Mouse (Mus musculus) midbrain, embryonic 14.5 days (tissue): ENCODE measurements around the gene Eef1akmt1. TPM values are rescaled to one million over a fixed set of nuclear protein-coding genes. Genes with fewer than 3 reads are reported as not detected.

Source experiments
- ATAC-seq: fragments of 200-750 bp; cut with Nextera tagmentation; 2 replicates; pipeline ENCODE4 v1.8.0; 2017; ENCODE audit warnings: moderate number of reproducible peaks, moderate library complexity; ENCODE audit not compliant: low FRiP score, low TSS enrichment
- DNase-seq: peaks from one replicate; pipeline ENCODE4 v3.0.0-alpha.2; 2015
- H3K27ac ChIP-seq: fragments of 300-500 bp; sonication (generic); replicated peaks from 2 replicates; pipeline ENCODE4 v1.5.1; 2014; ENCODE audit warnings: mild to moderate bottlenecking, low read depth, low read length, moderate library complexity
- H3K27me3 ChIP-seq: fragments of 300-500 bp; sonication (generic); 2 replicates; pipeline ENCODE4 v1.6.1; 2014; ENCODE audit warnings: low read length, control low read depth, mixed read lengths; ENCODE audit not compliant: control insufficient read depth, insufficient read depth
- H3K36me3 ChIP-seq: fragments of 300-500 bp; sonication (generic); 2 replicates; pipeline ENCODE4 v1.6.1; 2014; ENCODE audit warnings: low read length, control low read depth; ENCODE audit not compliant: control insufficient read depth, insufficient read depth
- H3K4me1 ChIP-seq: fragments of 300-500 bp; sonication (generic); 2 replicates; pipeline ENCODE4 v1.6.1; 2014; ENCODE audit warnings: mild to moderate bottlenecking, antibody characterized with exemption, low read length, control low read depth; ENCODE audit not compliant: control insufficient read depth, insufficient read depth
- H3K4me2 ChIP-seq: fragments of 300-500 bp; sonication (generic); 2 replicates; pipeline ENCODE4 v1.6.1; 2014; ENCODE audit warnings: mild to moderate bottlenecking, low read length, moderate library complexity
- H3K4me3 ChIP-seq: fragments of 300-500 bp; sonication (generic); replicated peaks from 2 replicates; pipeline ENCODE4 v1.5.1; 2014; ENCODE audit warnings: low read depth, low read length
- H3K9ac ChIP-seq: fragments of 300-500 bp; sonication (generic); replicated peaks from 2 replicates; pipeline ENCODE4 v1.6.1; 2014; ENCODE audit warnings: mild to moderate bottlenecking, low read length, moderate library complexity
- H3K9me3 ChIP-seq: fragments of 300-500 bp; sonication (generic); 2 replicates; pipeline ENCODE4 v1.6.1; 2016; ENCODE audit warnings: low read length, control low read depth, mixed read lengths; ENCODE audit not compliant: control insufficient read depth
- WGBS: fragments of 180-500 bp; shearing (Covaris S2); extraction: QIAGEN DNeasy Blood & Tissue Kit; methylation state at CpG from one replicate; pipeline ENCODE4 v1.1.7; 2014; 5-methylcytosine and 5-hydroxymethylcytosine counted together
- polyA plus RNA-seq: library from polyadenylated mRNA; unstranded; fragments of >200 nt; fragmentation: Nextera tagmentation; extraction: Ambion mirVana; gene quantifications from 2 replicates; pipeline ENCODE4 v1.2.1, GENCODE M21; 2014

Eef1akmt1 gene
- polyA plus RNA-seq, 1 experiment from 2014 or later, result 101 TPM

DNA sequence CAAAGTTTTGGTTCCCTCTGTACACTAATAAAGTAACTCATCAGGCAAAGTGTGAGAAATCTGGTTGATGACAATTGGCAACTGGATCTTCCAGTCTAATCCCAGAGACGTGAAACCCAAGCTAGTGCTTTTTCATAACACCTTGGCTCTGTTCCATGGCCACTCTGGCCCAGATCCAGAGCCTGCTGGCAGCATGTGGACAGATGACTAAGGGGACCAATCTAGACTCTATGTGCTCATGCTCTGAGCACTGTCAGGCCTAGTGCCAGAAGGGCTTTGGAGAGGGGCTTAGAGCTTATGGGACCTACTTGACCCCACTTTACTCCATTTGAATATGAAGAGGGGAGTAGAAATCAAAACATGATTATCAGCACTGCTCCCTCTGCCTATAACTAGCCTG is 36.1 kb upstream of the Eef1akmt1 start:
- DNase-seq (peak; percentile 86), ATAC-seq (peak; percentile 77; the same call in 1 of the 2 replicates)
- peaks cover 9% of the 10 kb centered on the region; the same call in 1 of the 2 replicates for H3K4me1 ChIP-seq
- no peaks in the 10 kb centered on the region for H3K9me3 ChIP-seq
- H3K4me3 ChIP-seq, result no peak overlapping the region
- H3K27ac ChIP-seq, result no peak overlapping the region
- peaks cover 23% of the 10 kb centered on the region for H3K36me3 ChIP-seq
- no peaks in the 10 kb centered on the region for H3K27me3 ChIP-seq
- WGBS, result 48% methylated on average over 1 of the region's 1 CpGs
- H3K4me2 ChIP-seq, result no peak overlapping the region
- H3K9ac ChIP-seq, result no peak overlapping the region

DNA sequence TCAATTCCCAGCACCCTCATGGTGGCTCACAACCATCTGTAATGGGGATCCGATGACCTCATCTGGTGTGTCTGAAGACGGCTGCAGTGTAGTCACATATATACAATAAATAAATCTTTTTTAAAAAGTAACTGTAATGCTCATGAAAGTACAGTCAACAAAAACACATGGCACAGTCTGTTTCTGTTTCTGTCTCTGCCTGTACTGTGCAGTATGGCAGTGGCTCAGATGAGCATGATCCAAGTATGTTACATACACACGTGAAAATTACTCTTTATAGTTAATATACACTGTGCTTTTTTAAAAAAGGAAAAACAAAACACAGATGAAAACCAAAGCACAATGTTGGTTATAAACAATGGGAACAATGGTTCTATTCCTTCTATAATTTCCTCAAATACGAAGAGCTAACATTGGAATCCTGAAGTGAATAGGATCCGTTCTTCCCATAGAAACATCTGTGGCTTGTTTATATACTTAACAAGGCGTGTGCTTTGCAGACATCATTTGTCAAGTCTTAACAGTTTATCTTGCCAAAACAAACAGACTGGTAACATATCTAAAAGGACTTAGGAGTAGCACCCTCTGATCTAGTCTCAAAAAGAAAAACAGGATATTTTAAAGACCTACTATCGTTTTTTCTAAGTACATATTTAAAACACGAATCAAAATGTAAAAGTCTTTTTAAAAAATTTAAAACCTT is 35.4 kb upstream of the Eef1akmt1 start:
- Histone ChIP-seq H3K9ac (no peak overlapping the region), H3K4me2 (no peak overlapping the region), H3K36me3 (peaks cover 28% of the 10 kb centered on the region), H3K27me3 (no peaks in the 10 kb centered on the region), H3K27ac (no peak overlapping the region), H3K4me3 (no peak overlapping the region), H3K9me3 (no peaks in the 10 kb centered on the region), H3K4me1 (peaks cover 9% of the 10 kb centered on the region; the same call in 1 of the 2 replicates)
- DNase-seq, result no peak
- 84% methylated on average over 8 of the region's 8 CpGs for WGBS
- ATAC-seq, result no peak

DNA sequence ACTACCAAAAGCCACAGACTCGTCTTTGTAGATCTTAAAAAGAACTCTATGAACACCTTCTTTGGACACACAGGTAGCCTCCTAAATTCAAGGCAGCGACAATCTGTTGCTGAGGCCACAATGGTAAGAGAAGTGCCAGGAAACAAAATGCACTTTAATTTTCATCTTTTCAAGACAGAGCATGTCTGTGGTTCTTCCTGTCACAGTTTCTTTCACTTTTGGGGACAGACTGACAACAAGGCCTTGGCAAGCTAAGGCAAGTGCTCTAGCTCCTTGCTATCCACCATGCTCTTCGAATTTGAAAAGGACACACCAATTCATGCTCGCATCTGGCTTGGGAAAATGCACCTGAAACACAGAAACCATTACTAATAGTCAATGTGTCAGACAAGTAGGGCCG is 21.9 kb upstream of the Eef1akmt1 start:
- H3K4me2 ChIP-seq, result no peak overlapping the region
- ATAC-seq (no peak), DNase-seq (no peak)
- H3K4me3 ChIP-seq, result no peak overlapping the region
- H3K9ac ChIP-seq, result no peak overlapping the region
- peaks cover 62% of the 10 kb centered on the region for H3K36me3 ChIP-seq
- WGBS, result 98% methylated on average over 5 of the region's 5 CpGs
- H3K27me3 ChIP-seq, result no peaks in the 10 kb centered on the region
- no peaks in the 10 kb centered on the region for H3K9me3 ChIP-seq
- H3K27ac ChIP-seq, result no peak overlapping the region
- no peaks in the 10 kb centered on the region for H3K4me1 ChIP-seq

GRCm38 (mm10) chr14:57591830-57592229 is 20.4 kb upstream of the Eef1akmt1 start:
- Histone ChIP-seq H3K9me3 (no peaks in the 10 kb centered on the region), H3K4me3 (no peak overlapping the region), H3K36me3 (peaks cover 64% of the 10 kb centered on the region), H3K27ac (no peak overlapping the region), H3K4me2 (no peak overlapping the region), H3K27me3 (no peaks in the 10 kb centered on the region), H3K9ac (no peak overlapping the region), H3K4me1 (no peaks in the 10 kb centered on the region)
- 98% methylated on average over 3 of the region's 3 CpGs for WGBS
- DNase-seq (no peak), ATAC-seq (no peak)

GRCm38 (mm10) chr14:57576364-57577060 is 5.1 kb upstream of the Eef1akmt1 start:
- no peak overlapping the region for H3K4me2 ChIP-seq
- 0 out of 2 replicates have a peak, but pooled peaks cover 7% of the 10 kb centered on the region for H3K36me3 ChIP-seq
- no peaks in the 10 kb centered on the region for H3K27me3 ChIP-seq
- H3K4me3 ChIP-seq, result no peak overlapping the region
- no peak overlapping the region for H3K27ac ChIP-seq
- no peak overlapping the region for H3K9ac ChIP-seq
- H3K4me1 ChIP-seq, result no peaks in the 10 kb centered on the region
- WGBS, result 98% methylated on average over 2 of the region's 2 CpGs
- no peak for DNase-seq
- no peak for ATAC-seq
- no peaks in the 10 kb centered on the region for H3K9me3 ChIP-seq

GRCm38 (mm10) chr14:57574792-57575587 is 3.6 kb upstream of the Eef1akmt1 start:
- Histone ChIP-seq H3K27ac (no peak overlapping the region), H3K27me3 (no peaks in the 10 kb centered on the region), H3K4me3 (no peak overlapping the region), H3K9me3 (no peaks in the 10 kb centered on the region), H3K4me2 (no peak overlapping the region), H3K4me1 (peaks cover 6% of the 10 kb centered on the region), H3K36me3 (0 out of 2 replicates have a peak, but pooled peaks cover 3% of the 10 kb centered on the region), H3K9ac (no peak overlapping the region)
- ATAC-seq (no peak), DNase-seq (no peak)
- WGBS, result 88% methylated on average over 6 of the region's 6 CpGs

DNA sequence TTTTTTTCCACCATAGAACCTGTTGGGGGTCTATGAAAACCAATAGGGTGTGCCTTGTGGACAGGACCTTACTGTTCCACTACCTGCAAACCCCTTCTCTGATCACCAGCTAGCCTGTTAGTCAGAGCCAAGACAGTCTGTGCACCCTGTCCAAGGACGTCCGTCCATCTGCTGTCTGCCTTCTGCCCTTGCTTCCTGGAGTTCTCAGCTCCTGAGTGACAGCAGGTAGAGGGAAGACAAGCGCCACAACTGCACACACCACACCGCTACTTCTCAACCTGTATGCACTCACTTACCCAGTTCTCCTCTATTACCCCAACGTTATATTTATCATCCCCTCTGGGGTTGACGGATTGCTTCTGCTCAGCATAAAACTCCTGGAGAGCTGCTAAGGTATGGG is 5.8 kb downstream of the Eef1akmt1 start:
- Histone ChIP-seq H3K36me3 (no peaks in the 10 kb centered on the region), H3K9ac (no peak overlapping the region), H3K27me3 (no peaks in the 10 kb centered on the region), H3K27ac (no peak overlapping the region), H3K9me3 (no peaks in the 10 kb centered on the region), H3K4me1 (peaks cover 2% of the 10 kb centered on the region), H3K4me3 (no peak overlapping the region), H3K4me2 (no peak overlapping the region)
- no peak for ATAC-seq
- 95% methylated on average over 6 of the region's 6 CpGs for WGBS
- DNase-seq, result no peak

GRCm38 (mm10) chr14:57556922-57557321 is 14.5 kb downstream of the Eef1akmt1 start:
- peaks cover 3% of the 10 kb centered on the region; the same call in 1 of the 2 replicates for H3K36me3 ChIP-seq
- DNase-seq (no peak), ATAC-seq (no peak)
- H3K9me3 ChIP-seq, result no peaks in the 10 kb centered on the region
- no peak overlapping the region for H3K4me2 ChIP-seq
- no peaks in the 10 kb centered on the region for H3K4me1 ChIP-seq
- no peaks in the 10 kb centered on the region for H3K27me3 ChIP-seq
- no peak overlapping the region for H3K9ac ChIP-seq
- no peak overlapping the region for H3K27ac ChIP-seq
- no peak overlapping the region for H3K4me3 ChIP-seq
- WGBS, result 92% methylated on average over 1 of the region's 1 CpGs
